Mouse (Mus musculus) cortical plate, adult 2 months (tissue): ENCODE results near the gene Eif3d.

Experiments used
- CTCF ChIP-seq: fragments of 200-500 bp; IDR thresholded peaks from 2 replicates; pipeline ENCODE4 v1.5.1; 2011; ENCODE audit warnings: mild to moderate bottlenecking, control low read depth, low read length; ENCODE audit not compliant: insufficient read depth; ENCODE audit errors: extremely low read depth
- POLR2A ChIP-seq: fragments of 200-500 bp; IDR thresholded peaks from 2 replicates; pipeline ENCODE4 v1.6.1; 2011; ENCODE audit warnings: mild to moderate bottlenecking, low read length, control low read depth; ENCODE audit not compliant: insufficient read depth; ENCODE audit errors: extremely low read depth

DNA sequence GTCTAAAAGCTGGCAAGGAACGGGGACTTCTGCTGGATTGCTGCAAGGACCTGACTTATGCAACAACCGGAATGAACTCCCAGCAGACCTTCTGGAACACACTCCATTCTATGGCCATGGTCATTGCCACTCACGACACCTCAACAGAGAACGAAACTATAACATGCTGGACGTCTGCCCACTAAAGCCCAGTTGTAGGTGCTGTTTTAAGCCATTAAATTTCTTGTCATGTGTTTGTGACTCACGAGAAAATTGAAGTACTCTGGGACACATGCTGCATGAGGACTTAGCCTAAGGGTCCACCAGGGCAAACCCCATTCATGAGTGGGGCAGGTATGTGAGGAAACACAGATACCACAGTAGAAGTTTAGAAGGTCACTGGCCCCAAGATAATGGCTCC is 9.9 kb downstream of the Eif3d start:
- TF ChIP-seq CTCF (no peak), POLR2A (no peak)
